Mouse (Mus musculus) lung, adult 2 months (tissue): Measurements from ENCODE around the gene Prcp.
"Not testable (repeated sequence)": the region's sequence is repeated elsewhere in the genome, so short reads cannot be mapped to it uniquely, and the experiment has no call there.

Source experiments
- CTCF ChIP-seq: fragments of 200-500 bp; IDR thresholded peaks from 2 replicates; pipeline ENCODE4 v1.5.1; 2011; ENCODE audit warnings: mild to moderate bottlenecking, low read length, control low read depth; ENCODE audit not compliant: insufficient read depth
- POLR2A ChIP-seq: fragments of 200-500 bp; IDR thresholded peaks from 2 replicates; pipeline ENCODE4 v1.6.1; 2011; ENCODE audit warnings: low read depth, mild to moderate bottlenecking, control low read depth, low read length, borderline replicate concordance; ENCODE audit errors: extremely low read depth

DNA sequence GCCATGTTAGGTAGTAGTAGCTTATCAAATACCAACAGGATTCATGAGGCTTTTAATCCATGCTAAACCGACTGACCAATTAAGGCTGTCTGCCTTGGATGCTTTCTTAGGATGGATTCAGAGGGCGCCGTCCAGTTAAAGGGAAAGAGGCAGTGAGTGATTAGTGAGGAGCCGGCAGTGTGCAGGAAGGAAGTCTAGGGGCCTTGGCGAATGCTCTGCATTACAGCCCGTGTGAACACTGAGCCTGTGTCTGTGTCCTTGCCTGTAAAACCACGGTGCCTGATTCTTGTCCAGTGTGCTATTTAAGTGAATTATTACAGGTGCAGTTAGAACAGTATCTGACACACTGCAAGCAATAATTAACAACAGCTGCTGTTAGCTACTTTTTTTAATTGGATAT is 104.5 kb downstream of the Prcp start:
- not testable (repeated sequence) for TF ChIP-seq CTCF, POLR2A
